ENCODE assay signal across 8 mouse cellular contexts in genomic region chr2:120478600-120478999, GRCm38 (mm10). TPM values are rescaled to one million over a fixed set of nuclear protein-coding genes. Genes with fewer than 3 reads are reported as not detected.
A peak's percentile ranks its signal among the peaks of the same experiment; 100 is the strongest.
DNase-seq lines count a peak whose midpoint lies in the region; ATAC-seq and TF ChIP-seq lines count a peak whose summit lies in the region.

No protein-coding gene starts in this region.

- no peak overlapping the region for H3K4me2 ChIP-seq in forebrain, postnatal 0 days (ENCODE audit: low read depth)
- no peak overlapping the region for H3K4me2 ChIP-seq in forebrain, embryonic 16.5 days (ENCODE audit: low read length)

- no peaks in the 10 kb centered on the region for H3K4me1 ChIP-seq in forebrain, postnatal 0 days (ENCODE audit: insufficient read depth)
- H3K4me1 ChIP-seq in forebrain, embryonic 16.5 days (replicated peaks; ENCODE audit: control insufficient read depth, insufficient read depth, low read length) = no peaks in the 10 kb centered on the region
- H3K4me1 ChIP-seq in cortical plate, adult 2 months (ENCODE audit: control insufficient read depth, insufficient read depth, low read length) = no peaks in the 10 kb centered on the region
- H3K4me1 ChIP-seq in heart, embryonic 10.5 days = peaks cover 18% of the 10 kb centered on the region
- peaks cover 3% of the 10 kb centered on the region; the same call in 1 of the 2 replicates for H3K4me1 ChIP-seq in spleen, adult 2 months (ENCODE audit: control insufficient read depth, insufficient read depth, insufficient read length)

- WGBS in forebrain, postnatal 0 days = 58% methylated on average over 3 of the region's 3 CpGs
- WGBS in forebrain, embryonic 16.5 days = 58% methylated on average over 3 of the region's 3 CpGs
- whole genome bisulfite sequencing in heart, embryonic 10.5 days = 57% methylated on average over 3 of the region's 3 CpGs
- WGBS in spleen, adult 2 months = 48% methylated on average over 3 of the region's 3 CpGs

- no peaks in the 10 kb centered on the region for H3K9me3 ChIP-seq in forebrain, postnatal 0 days (ENCODE audit: low read length)
- H3K9me3 ChIP-seq in forebrain, embryonic 16.5 days (ENCODE audit: control insufficient read depth, low read length) = no peaks in the 10 kb centered on the region
- H3K9me3 ChIP-seq in heart, embryonic 10.5 days = no peaks in the 10 kb centered on the region

- no peak overlapping the region for H3K4me3 ChIP-seq in forebrain, postnatal 0 days (ENCODE audit: low read depth, low read length)
- no peak overlapping the region for H3K4me3 ChIP-seq in forebrain, embryonic 16.5 days (replicated peaks; ENCODE audit: low read length)
- no peak overlapping the region for H3K4me3 ChIP-seq in cortical plate, adult 2 months (ENCODE audit: insufficient read depth, low read length)
- H3K4me3 ChIP-seq in heart, embryonic 10.5 days = no peak overlapping the region
- no peak overlapping the region for H3K4me3 ChIP-seq in spleen, adult 2 months (ENCODE audit: extremely low read depth, insufficient read depth, insufficient read length)

- no peaks in the 10 kb centered on the region for H3K27me3 ChIP-seq in forebrain, postnatal 0 days (ENCODE audit: insufficient read depth, low read length)
- H3K27me3 ChIP-seq in forebrain, embryonic 16.5 days (replicated peaks; ENCODE audit: control insufficient read depth, insufficient read depth, low read length) = no peaks in the 10 kb centered on the region
- no peaks in the 10 kb centered on the region for H3K27me3 ChIP-seq in heart, embryonic 10.5 days (ENCODE audit: insufficient read depth, poor library complexity, severe bottlenecking)
- H3K27me3 ChIP-seq in spleen, adult 2 months (ENCODE audit: control insufficient read depth, insufficient read depth, low read length) = no peaks in the 10 kb centered on the region

- peak; percentile 51 for DNase-seq in forebrain, postnatal 0 days
- DNase-seq in heart, embryonic 10.5 days (ENCODE audit: low spot score) = peak; percentile 86
- DNase-seq in layer of hippocampus, adult 9-11 months = peak; percentile 68
- peak; percentile 91 for DNase-seq in lung, postnatal 36 days
- peak; percentile 50 to 72 for DNase-seq in spleen, adult 2 months (ENCODE audit: low read depth in 1 of 2, low spot score in 2 of 2)

- TF ChIP-seq CTCF in forebrain, postnatal 0 days (IDR thresholded peaks at IDR 0.05; ENCODE audit: low read depth) = peak; percentile 68
- TF ChIP-seq CTCF in cortical plate, adult 2 months (IDR thresholded peaks at IDR 0.05; ENCODE audit: extremely low read depth, insufficient read depth, low read length) = peak; percentile 71
- peak; percentile 66; the same call in 1 of the 2 replicates for TF ChIP-seq CTCF in spleen, adult 2 months (IDR thresholded peaks at IDR 0.05; ENCODE audit: extremely low read depth, insufficient read depth, insufficient read length, insufficient replicate concordance)

- TF ChIP-seq POLR2A in cortical plate, adult 2 months (IDR thresholded peaks at IDR 0.05; ENCODE audit: extremely low read depth, insufficient read depth, low read length) = no peak
- TF ChIP-seq POLR2A in spleen, adult 2 months (IDR thresholded peaks at IDR 0.05; ENCODE audit: low read depth, low read length) = no peak

- no peak overlapping the region for H3K27ac ChIP-seq in forebrain, postnatal 0 days (ENCODE audit: low read depth, low read length)
- H3K27ac ChIP-seq in forebrain, embryonic 16.5 days (ENCODE audit: low read length) = no peak overlapping the region
- H3K27ac ChIP-seq in cortical plate, adult 2 months (ENCODE audit: insufficient read depth, low read length) = no peak overlapping the region
- H3K27ac ChIP-seq in heart, embryonic 10.5 days = no peak overlapping the region
- no peak overlapping the region for H3K27ac ChIP-seq in spleen, adult 2 months (ENCODE audit: insufficient read depth, low read length)

- no peak overlapping the region for H3K9ac ChIP-seq in forebrain, postnatal 0 days
- H3K9ac ChIP-seq in forebrain, embryonic 16.5 days (replicated peaks; ENCODE audit: low read depth, low read length) = no peak overlapping the region

- no peaks in the 10 kb centered on the region for H3K36me3 ChIP-seq in forebrain, postnatal 0 days (ENCODE audit: insufficient read depth)
- H3K36me3 ChIP-seq in forebrain, embryonic 16.5 days (ENCODE audit: control insufficient read depth, insufficient read depth) = no peaks in the 10 kb centered on the region
- H3K36me3 ChIP-seq in heart, embryonic 10.5 days = no peaks in the 10 kb centered on the region
- H3K36me3 ChIP-seq in spleen, adult 2 months (ENCODE audit: control insufficient read depth, insufficient read depth, low read length) = no peaks in the 10 kb centered on the region

- peak; percentile 53; the same call in 1 of the 2 replicates for ATAC-seq in forebrain, postnatal 0 days
- no peak for ATAC-seq in forebrain, embryonic 16.5 days
- ATAC-seq in activated CD4-positive, CD25-positive, alpha-beta regulatory T cell, adult 4 months = peak; percentile 59

RNA-seq across cellular contexts. Expression of gene Capn3, which starts 22.8 kb away (rescaled TPM):
- 0.62 and 1.8 TPM in 2 replicates for total RNA-seq in forebrain, postnatal 0 days (2014; rRNA removed)
- polyA plus RNA-seq in forebrain, postnatal 0 days (2015; fragmentation: Nextera tagmentation; extraction: Ambion mirVana) = 0.82 and 1.7 TPM in 2 replicates
- polyA plus RNA-seq in forebrain, embryonic 16.5 days (2015; fragmentation: Nextera tagmentation; extraction: Ambion mirVana) = 0.37 TPM in 2 replicates
- polyA plus RNA-seq in activated CD4-positive, CD25-positive, alpha-beta regulatory T cell, adult 4 months (2017; shearing (Covaris generic)) = 10 to 100 TPM; 32.1 to 37.2 TPM
- 4.9 and 7.5 TPM in 2 replicates for polyA plus RNA-seq in cortical plate, adult 2 months (2012; rRNA removed)
- polyA plus RNA-seq in heart, embryonic 10.5 days (2016; fragmentation: Nextera tagmentation; extraction: Ambion mirVana) = 5.2 and 6.3 TPM in 2 replicates
- polyA plus RNA-seq in spleen, adult 2 months (2012; rRNA removed) = 2.0 and 3.1 TPM in 2 replicates
